ENCODE assay signal across 14 mouse cellular contexts in genomic region chr2:5610521-5610920, GRCm38 (mm10).
DNase-seq lines count a peak whose midpoint lies in the region; ATAC-seq lines count a peak whose summit lies in the region.
"Had no signal": no experiment of that assay in that cellular context is flagged by ENCODE, and none has a peak within 500 bp of the region (broad histone marks: within the 10 kb centered on the region; RNA-seq: fewer than 3 reads in every experiment).

No protein-coding gene starts in this region.

- peak; percentile 15 for DNase-seq in adrenal gland, postnatal 14 days
- no peak for DNase-seq in adrenal gland, postnatal 10 days
- DNase-seq in heart, embryonic 10.5 days (ENCODE audit: low spot score), result peak; percentile 22
- no peak for DNase-seq in heart, postnatal 25 days (ENCODE audit: low spot score)
- peak; percentile 6 for DNase-seq in adipocyte (ENCODE audit: low spot score)
- peak; percentile 75 to 90 for DNase-seq in layer of hippocampus, adult 18-20 months (ENCODE audit: low spot score in 2 of 2)
- DNase-seq in kidney, postnatal 4 days, result no peak
- DNase-seq: heart, adult 2 months; heart, postnatal 10 days had no signal

- H3K36me3 ChIP-seq in heart, embryonic 10.5 days, result no peaks in the 10 kb centered on the region
- H3K36me3 ChIP-seq: limb, embryonic 12.5 days; lung, embryonic 15.5 days had no signal

- H3K9me3 ChIP-seq in heart, embryonic 10.5 days, result no peaks in the 10 kb centered on the region
- H3K9me3 ChIP-seq: limb, embryonic 12.5 days; lung, embryonic 15.5 days; megakaryocyte, embryonic 14.5 days had no signal

- 86% methylated on average over 4 of the region's 4 CpGs for WGBS in heart, embryonic 10.5 days

- ATAC-seq in erythroblast, adult 5-6 weeks (replicated peaks; ENCODE audit: low FRiP score, poor library complexity, severe bottlenecking), result no peak

- intact Hi-C loops in heart, postnatal 25 days (cut with DNase I), result no loop called here

- no peaks in the 10 kb centered on the region for H3K27me3 ChIP-seq in heart, embryonic 10.5 days (ENCODE audit: insufficient read depth, poor library complexity, severe bottlenecking)
- H3K27me3 ChIP-seq: limb, embryonic 12.5 days; lung, embryonic 15.5 days; megakaryocyte, embryonic 14.5 days had no signal

- peaks cover 45% of the 10 kb centered on the region for H3K4me1 ChIP-seq in heart, embryonic 10.5 days

- H3K27ac ChIP-seq in heart, embryonic 10.5 days, result no peak overlapping the region
- H3K27ac ChIP-seq: heart, adult 2 months; limb, embryonic 12.5 days; lung, embryonic 15.5 days had no signal

- no peak overlapping the region for H3K4me3 ChIP-seq in heart, embryonic 10.5 days
- H3K4me3 ChIP-seq: erythroblast, embryonic 14.5 days; heart, adult 2 months; limb, embryonic 12.5 days; lung, embryonic 15.5 days; megakaryocyte, embryonic 14.5 days had no signal

Comparison
In these comparisons a context has a peak if more than half of its experiments do, and no peak if none do; other contexts are left out.
1. DNase-seq: peak in adrenal gland, postnatal 14 days (single experiment), heart, embryonic 10.5 days (single experiment), adipocyte (single experiment) and layer of hippocampus, adult 18-20 months (2 of 2); none in adrenal gland, postnatal 10 days (single experiment), heart, postnatal 25 days (single experiment) and kidney, postnatal 4 days (0 of 2).